1 mouse cellular context compared by ENCODE assay signal in the genomic region with DNA sequence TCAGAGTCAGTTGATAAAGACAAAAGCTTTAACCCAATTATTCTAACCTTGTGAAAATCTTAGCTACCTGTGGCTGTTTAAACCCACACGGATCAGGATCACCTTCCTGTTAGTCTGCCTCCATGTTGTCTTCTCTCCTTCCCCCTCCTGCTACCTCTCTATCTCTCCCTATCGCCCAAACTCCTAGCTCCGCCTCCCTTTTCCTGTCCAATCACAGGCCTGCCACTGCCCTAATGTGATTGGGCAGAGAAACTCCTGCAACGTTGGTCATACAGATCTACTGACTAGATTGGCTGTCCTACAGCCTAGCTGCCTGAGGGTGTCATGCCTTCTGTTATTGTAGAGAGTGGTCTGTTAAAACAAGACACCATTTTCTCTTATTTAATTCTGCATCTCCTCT.
TF ChIP-seq lines count a peak whose summit lies in the region.

No protein-coding gene starts in this region.

TF ChIP-seq in ES-E14, 5 proteins besides CTCF, POLR2A, EP300 and RAD21:
- TF ChIP-seq MAFK (IDR thresholded peaks at IDR 0.05; ENCODE audit: insufficient read depth, low read depth, low read length) (no peak), ZNF384 (IDR thresholded peaks at IDR 0.05; ENCODE audit: low read depth, low read length) (no peak), ZC3H11A (IDR thresholded peaks at IDR 0.05; ENCODE audit: borderline replicate concordance, low read depth, low read length) (no peak), HCFC1 (IDR thresholded peaks at IDR 0.05; ENCODE audit: borderline replicate concordance, insufficient read depth, low read length) (no peak), CHD2 (IDR thresholded peaks at IDR 0.05; ENCODE audit: low read depth, low read length) (no peak)
